Mouse (Mus musculus): ENCODE data around the gene Fgf11.

The Fgf11 gene

GRCm38 (mm10) chr11:69801379-69801977 lies at the start of gene Fgf11:
Fgf11 (minus strand) TSS chr11:69801857.
- in situ Hi-C loops (cut with MboI; ENCODE audit: low pct_unique_long_range_greater_than_20kb in 1 of 2, low sequenced_read_pairs in 2 of 2, unreplicated experiment in 1 of 2), result no loop called here

- in situ Hi-C loops (cut with MboI; ENCODE audit: low pct_unique_long_range_greater_than_20kb in 1 of 2, low sequenced_read_pairs in 2 of 2, unreplicated experiment in 1 of 2), result no loop called here
These were observed 49.1 kb upstream of the Fgf11 start for GRCm38 (mm10) chr11:69850754-69851153.

GRCm38 (mm10) chr11:69849884-69850283 lies 48.2 kb upstream of the Fgf11 start:
- in situ Hi-C loops (cut with MboI; ENCODE audit: low pct_unique_long_range_greater_than_20kb in 1 of 2, low sequenced_read_pairs in 2 of 2, unreplicated experiment in 1 of 2), result no loop called here

GRCm38 (mm10) chr11:69849128-69849527 lies 47.5 kb upstream of the Fgf11 start:
- in situ Hi-C loops (cut with MboI; ENCODE audit: low pct_unique_long_range_greater_than_20kb in 1 of 2, low sequenced_read_pairs in 2 of 2, unreplicated experiment in 1 of 2), result no loop called here

- in situ Hi-C loops (cut with MboI; ENCODE audit: low pct_unique_long_range_greater_than_20kb in 1 of 2, low sequenced_read_pairs in 2 of 2, unreplicated experiment in 1 of 2), result no loop called here
These were observed 46.4 kb upstream of the Fgf11 start for GRCm38 (mm10) chr11:69848021-69848420.

- in situ Hi-C loops (cut with MboI; ENCODE audit: low pct_unique_long_range_greater_than_20kb in 1 of 2, low sequenced_read_pairs in 2 of 2, unreplicated experiment in 1 of 2), result no loop called here
These were observed 45.4 kb upstream of the Fgf11 start for GRCm38 (mm10) chr11:69846738-69847688.

- in situ Hi-C loops (cut with MboI; ENCODE audit: low pct_unique_long_range_greater_than_20kb in 1 of 2, low sequenced_read_pairs in 2 of 2, unreplicated experiment in 1 of 2), result no loop called here
These were observed 44.6 kb upstream of the Fgf11 start, which contains the start of gene Plscr3 for GRCm38 (mm10) chr11:69846198-69846680. Plscr3 (plus strand) TSS chr11:69846376.

GRCm38 (mm10) chr11:69838714-69839104 lies 37.1 kb upstream of the Fgf11 start:
- in situ Hi-C loops (cut with MboI; ENCODE audit: low pct_unique_long_range_greater_than_20kb in 1 of 2, low sequenced_read_pairs in 2 of 2, unreplicated experiment in 1 of 2), result no loop called here

- in situ Hi-C loops (cut with MboI; ENCODE audit: low pct_unique_long_range_greater_than_20kb in 1 of 2, low sequenced_read_pairs in 2 of 2, unreplicated experiment in 1 of 2), result no loop called here
These were observed 36.5 kb upstream of the Fgf11 start, which contains the start of gene Tmem256 for GRCm38 (mm10) chr11:69837952-69838713. Tmem256 (plus strand) TSS chr11:69838514.

GRCm38 (mm10) chr11:69837604-69837951 lies 35.9 kb upstream of the Fgf11 start, which contains the start of gene Nlgn2:
Nlgn2 (minus strand) TSS chr11:69837784.
- in situ Hi-C loops (cut with MboI; ENCODE audit: low pct_unique_long_range_greater_than_20kb in 1 of 2, low sequenced_read_pairs in 2 of 2, unreplicated experiment in 1 of 2), result no loop called here

GRCm38 (mm10) chr11:69836703-69837576 lies 35.3 kb upstream of the Fgf11 start:
- in situ Hi-C loops (cut with MboI; ENCODE audit: low pct_unique_long_range_greater_than_20kb in 1 of 2, low sequenced_read_pairs in 2 of 2, unreplicated experiment in 1 of 2), result no loop called here

- in situ Hi-C loops (cut with MboI; ENCODE audit: low pct_unique_long_range_greater_than_20kb in 1 of 2, low sequenced_read_pairs in 2 of 2, unreplicated experiment in 1 of 2), result no loop called here
These were observed 34.3 kb upstream of the Fgf11 start for GRCm38 (mm10) chr11:69835966-69836335.

- in situ Hi-C loops (cut with MboI; ENCODE audit: low pct_unique_long_range_greater_than_20kb in 1 of 2, low sequenced_read_pairs in 2 of 2, unreplicated experiment in 1 of 2), result no loop called here
These were observed 33.8 kb upstream of the Fgf11 start for GRCm38 (mm10) chr11:69835326-69835965.

- in situ Hi-C loops (cut with MboI; ENCODE audit: low pct_unique_long_range_greater_than_20kb in 1 of 2, low sequenced_read_pairs in 2 of 2, unreplicated experiment in 1 of 2), result no loop called here
These were observed 32.4 kb upstream of the Fgf11 start for GRCm38 (mm10) chr11:69834001-69834549.

- in situ Hi-C loops (cut with MboI; ENCODE audit: low pct_unique_long_range_greater_than_20kb in 1 of 2, low sequenced_read_pairs in 2 of 2, unreplicated experiment in 1 of 2), result no loop called here
These were observed 31.9 kb upstream of the Fgf11 start for GRCm38 (mm10) chr11:69833554-69833953.

GRCm38 (mm10) chr11:69828832-69829231 lies 27.2 kb upstream of the Fgf11 start:
- in situ Hi-C loops (cut with MboI; ENCODE audit: low pct_unique_long_range_greater_than_20kb in 1 of 2, low sequenced_read_pairs in 2 of 2, unreplicated experiment in 1 of 2), result no loop called here

GRCm38 (mm10) chr11:69823456-69823855 lies 21.8 kb upstream of the Fgf11 start:
- in situ Hi-C loops (cut with MboI; ENCODE audit: low pct_unique_long_range_greater_than_20kb in 1 of 2, low sequenced_read_pairs in 2 of 2, unreplicated experiment in 1 of 2), result no loop called here

Measured in mouse embryonic stem cell (cell line).